Mouse (Mus musculus) embryonic facial prominence, embryonic 15.5 days (tissue): ENCODE data around the gene Gm45808. TPM values are rescaled to one million over a fixed set of nuclear protein-coding genes. Genes with fewer than 3 reads are reported as not detected.
"Not testable (repeated sequence)": the region's sequence is repeated elsewhere in the genome, so short reads cannot be mapped to it uniquely, and the experiment has no call there.

Experiments used
- ATAC-seq: fragments of 200-750 bp; cut with Nextera tagmentation; 2 replicates; pipeline ENCODE4 v1.8.0; 2017; ENCODE audit warnings: low read depth, moderate TSS enrichment; ENCODE audit not compliant: insufficient number of reproducible peaks, low FRiP score, low TSS enrichment
- H3K27ac ChIP-seq: fragments of 300-500 bp; sonication (generic); replicated peaks from 2 replicates; pipeline ENCODE4 v1.5.1; 2015; ENCODE audit warnings: mild to moderate bottlenecking, inconsistent platforms
- H3K27me3 ChIP-seq: fragments of 300-500 bp; sonication (generic); 2 replicates; pipeline ENCODE4 v1.6.1; 2015; ENCODE audit warnings: inconsistent platforms
- H3K36me3 ChIP-seq: fragments of 300-500 bp; sonication (generic); 2 replicates; pipeline ENCODE4 v1.6.1; 2015; ENCODE audit warnings: mild to moderate bottlenecking, inconsistent platforms
- H3K4me1 ChIP-seq: fragments of 300-500 bp; sonication (generic); 2 replicates; pipeline ENCODE4 v1.6.1; 2015; ENCODE audit warnings: inconsistent platforms
- H3K4me2 ChIP-seq: fragments of 300-500 bp; sonication (generic); replicated peaks from 2 replicates; pipeline ENCODE4 v1.6.1; 2015; ENCODE audit warnings: mild to moderate bottlenecking, inconsistent platforms
- H3K4me3 ChIP-seq: fragments of 300-500 bp; sonication (generic); replicated peaks from 2 replicates; pipeline ENCODE4 v1.5.1; 2015; ENCODE audit warnings: mild to moderate bottlenecking, inconsistent platforms
- H3K9ac ChIP-seq: fragments of 300-500 bp; sonication (generic); 2 replicates; pipeline ENCODE4 v1.6.1; 2015; ENCODE audit warnings: inconsistent platforms
- H3K9me3 ChIP-seq: fragments of 300-500 bp; sonication (generic); replicated peaks from 2 replicates; pipeline ENCODE4 v1.6.1; 2016; ENCODE audit warnings: inconsistent platforms
- WGBS: fragments of 180-500 bp; shearing (Covaris S2); methylation state at CpG from one replicate; pipeline ENCODE4 v1.1.7; 2015; 5-methylcytosine and 5-hydroxymethylcytosine counted together
- polyA plus RNA-seq: library from polyadenylated mRNA; unstranded; fragments of >200 nt; fragmentation: Nextera tagmentation; extraction: Ambion mirVana; gene quantifications from 2 replicates; pipeline ENCODE4 v1.2.1, GENCODE M21; 2015

Gm45808 gene
- polyA plus RNA-seq, 1 experiment from 2014 or later: not detected

- 69% methylated on average over 7 of the region's 7 CpGs for WGBS
- H3K4me3 ChIP-seq: no peak overlapping the region
- no peak overlapping the region for H3K4me2 ChIP-seq
- no peaks in the 10 kb centered on the region for H3K27me3 ChIP-seq
- peaks cover 18% of the 10 kb centered on the region for H3K4me1 ChIP-seq
- H3K9ac ChIP-seq: no peak overlapping the region
- no peak for ATAC-seq
- H3K36me3 ChIP-seq: no peaks in the 10 kb centered on the region
- no peaks in the 10 kb centered on the region for H3K9me3 ChIP-seq
- no peak overlapping the region for H3K27ac ChIP-seq
Observed at GRCm38 (mm10) chr7:45486158-45486557, 453 bp downstream of the Gm45808 start.

GRCm38 (mm10) chr7:45484985-45485384 is 1.6 kb downstream of the Gm45808 start:
- not testable (repeated sequence) for ATAC-seq, H3K9me3 ChIP-seq, H3K9ac ChIP-seq, H3K27ac ChIP-seq, H3K4me3 ChIP-seq, H3K36me3 ChIP-seq, H3K4me2 ChIP-seq, H3K27me3 ChIP-seq
- 89% methylated on average over 5 of the region's 5 CpGs for WGBS
- peaks cover 12% of the 10 kb centered on the region for H3K4me1 ChIP-seq

- Histone ChIP-seq H3K9ac (no peak overlapping the region), H3K27ac (no peak overlapping the region), H3K27me3 (no peaks in the 10 kb centered on the region), H3K4me1 (peaks cover under 1% of the 10 kb centered on the region; the same call in 1 of the 2 replicates), H3K9me3 (no peaks in the 10 kb centered on the region), H3K36me3 (no peaks in the 10 kb centered on the region), H3K4me3 (no peak overlapping the region), H3K4me2 (no peak overlapping the region)
- no peak for ATAC-seq
- 60% methylated on average over 1 of the region's 1 CpGs for WGBS
Observed at GRCm38 (mm10) chr7:45482166-45482565, 4.4 kb downstream of the Gm45808 start.

GRCm38 (mm10) chr7:45481374-45481927 is 5.2 kb downstream of the Gm45808 start, which contains the start of gene Tulp2:
Gene Tulp2, plus strand, starts transcription at chr7:45481877.
- H3K27ac ChIP-seq: no peak within 1 kb of the TSS
- H3K4me1 ChIP-seq: no peaks in the 10 kb centered on the region
- no peaks in the 10 kb centered on the region for H3K9me3 ChIP-seq
- ATAC-seq: peak; percentile 49; the same call in 1 of the 2 replicates
- H3K9ac ChIP-seq: no peak within 1 kb of the TSS
- no peak within 1 kb of the TSS for H3K4me2 ChIP-seq
- H3K36me3 ChIP-seq: no peaks in the 10 kb centered on the region
- H3K4me3 ChIP-seq: no peak within 1 kb of the TSS
- H3K27me3 ChIP-seq: no peaks in the 10 kb centered on the region
- WGBS: 52% methylated on average over 15 of the region's 15 CpGs

GRCm38 (mm10) chr7:45480310-45480709 is 6.3 kb downstream of the Gm45808 start:
- H3K4me2 ChIP-seq, H3K9me3 ChIP-seq, ATAC-seq, H3K9ac ChIP-seq, H3K36me3 ChIP-seq, H3K4me1 ChIP-seq, H3K27me3 ChIP-seq, H3K27ac ChIP-seq, H3K4me3 ChIP-seq: not testable (repeated sequence)
- WGBS: 72% methylated on average over 4 of the region's 4 CpGs

GRCm38 (mm10) chr7:45478774-45479173 is 7.8 kb downstream of the Gm45808 start:
- Histone ChIP-seq H3K27me3 (no peaks in the 10 kb centered on the region), H3K9ac (no peak overlapping the region), H3K9me3 (no peaks in the 10 kb centered on the region), H3K27ac (no peak overlapping the region), H3K4me1 (no peaks in the 10 kb centered on the region), H3K4me2 (no peak overlapping the region), H3K4me3 (no peak overlapping the region), H3K36me3 (no peaks in the 10 kb centered on the region)
- WGBS: 91% methylated on average over 7 of the region's 7 CpGs
- ATAC-seq: no peak

GRCm38 (mm10) chr7:45477003-45477402 is 9.6 kb downstream of the Gm45808 start:
- no peak overlapping the region for H3K4me2 ChIP-seq
- H3K9me3 ChIP-seq: no peaks in the 10 kb centered on the region
- H3K27ac ChIP-seq: no peak overlapping the region
- 7% methylated on average over 3 of the region's 3 CpGs for WGBS
- no peak overlapping the region for H3K4me3 ChIP-seq
- H3K36me3 ChIP-seq: no peaks in the 10 kb centered on the region
- no peaks in the 10 kb centered on the region for H3K27me3 ChIP-seq
- no peak overlapping the region for H3K9ac ChIP-seq
- ATAC-seq: no peak
- H3K4me1 ChIP-seq: no peaks in the 10 kb centered on the region

- Histone ChIP-seq H3K4me2 (no peak overlapping the region), H3K9me3 (no peaks in the 10 kb centered on the region), H3K4me1 (no peaks in the 10 kb centered on the region), H3K4me3 (no peak overlapping the region), H3K27me3 (no peaks in the 10 kb centered on the region), H3K9ac (no peak overlapping the region), H3K27ac (no peak overlapping the region), H3K36me3 (no peaks in the 10 kb centered on the region)
- ATAC-seq: no peak
- 50% methylated on average over 1 of the region's 1 CpGs for WGBS
Observed at GRCm38 (mm10) chr7:45476453-45476852, 10.2 kb downstream of the Gm45808 start.

GRCm38 (mm10) chr7:45475291-45475969 is 11.2 kb downstream of the Gm45808 start:
- Histone ChIP-seq H3K9ac (no peak overlapping the region), H3K4me3 (peak overlapping the region; percentile 13), H3K4me1 (no peaks in the 10 kb centered on the region), H3K4me2 (peak overlapping the region; percentile 38), H3K27ac (no peak overlapping the region), H3K27me3 (no peaks in the 10 kb centered on the region), H3K9me3 (no peaks in the 10 kb centered on the region), H3K36me3 (no peaks in the 10 kb centered on the region)
- ATAC-seq: no peak
- 68% methylated on average over 16 of the region's 16 CpGs for WGBS

GRCm38 (mm10) chr7:45470869-45471268 is 15.7 kb downstream of the Gm45808 start:
- Histone ChIP-seq H3K36me3 (no peaks in the 10 kb centered on the region), H3K4me2 (no peak overlapping the region), H3K4me3 (no peak overlapping the region), H3K9ac (no peak overlapping the region), H3K27me3 (no peaks in the 10 kb centered on the region), H3K9me3 (no peaks in the 10 kb centered on the region), H3K27ac (no peak overlapping the region), H3K4me1 (peaks cover 11% of the 10 kb centered on the region)
- WGBS: 6% methylated on average over 3 of the region's 3 CpGs
- ATAC-seq: no peak

GRCm38 (mm10) chr7:45467090-45467670 is 19.4 kb downstream of the Gm45808 start:
- peaks cover 25% of the 10 kb centered on the region for H3K36me3 ChIP-seq
- peak overlapping the region; percentile 73 for H3K4me2 ChIP-seq
- no peaks in the 10 kb centered on the region for H3K27me3 ChIP-seq
- peak overlapping the region; percentile 71 for H3K4me3 ChIP-seq
- H3K9me3 ChIP-seq: no peaks in the 10 kb centered on the region
- WGBS: 36% methylated on average over 7 of the region's 7 CpGs
- peak overlapping the region; percentile 59; the same call in 1 of the 2 replicates for H3K9ac ChIP-seq
- H3K4me1 ChIP-seq: peaks cover 18% of the 10 kb centered on the region
- ATAC-seq: no peak
- H3K27ac ChIP-seq: peak overlapping the region; percentile 51; the same call in 1 of the 2 replicates
